Mouse (Mus musculus) E14TG2a.4 (cell line): ENCODE results near the gene Mapk13.

ENCODE experiments used
- H3K27me3 ChIP-seq: 2 replicates; pipeline ENCODE4 v1.6.1; 2014; ENCODE audit warnings: low read length, control low read depth; ENCODE audit not compliant: insufficient read depth
- H3K36me3 ChIP-seq: 2 replicates; pipeline ENCODE4 v1.6.1; 2014; ENCODE audit warnings: low read length, control low read depth; ENCODE audit not compliant: insufficient read depth
- H3K4me1 ChIP-seq: replicated peaks from 2 replicates; pipeline ENCODE4 v1.6.1; 2014; ENCODE audit warnings: low read depth, low read length, control low read depth
- H3K4me3 ChIP-seq: replicated peaks from 2 replicates; pipeline ENCODE4 v1.5.1; 2014; ENCODE audit warnings: mild to moderate bottlenecking, low read length
- H3K9me3 ChIP-seq: 2 replicates; pipeline ENCODE4 v1.6.1; 2014; ENCODE audit warnings: low read length, control low read depth
- CTCF ChIP-seq: conservative IDR thresholded peaks from 2 replicates; pipeline ENCODE4 v1.5.1; 2014; ENCODE audit warnings: low read length
- NANOG ChIP-seq: IDR thresholded peaks from 2 replicates; pipeline ENCODE4 v1.6.1; 2014; ENCODE audit warnings: borderline replicate concordance, low read length, mixed read lengths
- POU5F1 ChIP-seq: IDR thresholded peaks from 2 replicates; pipeline ENCODE4 v1.6.1; 2014; ENCODE audit warnings: low read length, borderline replicate concordance

Gene Mapk13

GRCm38 (mm10) chr17:28827665-28828231 is 58.7 kb downstream of the Mapk13 start:
- H3K27me3 ChIP-seq = no peaks in the 10 kb centered on the region
- TF ChIP-seq POU5F1 (no peak), CTCF (no peak), NANOG (no peak)
- no peaks in the 10 kb centered on the region for H3K9me3 ChIP-seq
- H3K4me3 ChIP-seq = no peak overlapping the region
- peaks cover 100% of the 10 kb centered on the region for H3K36me3 ChIP-seq
- H3K4me1 ChIP-seq = peaks cover 89% of the 10 kb centered on the region

DNA sequence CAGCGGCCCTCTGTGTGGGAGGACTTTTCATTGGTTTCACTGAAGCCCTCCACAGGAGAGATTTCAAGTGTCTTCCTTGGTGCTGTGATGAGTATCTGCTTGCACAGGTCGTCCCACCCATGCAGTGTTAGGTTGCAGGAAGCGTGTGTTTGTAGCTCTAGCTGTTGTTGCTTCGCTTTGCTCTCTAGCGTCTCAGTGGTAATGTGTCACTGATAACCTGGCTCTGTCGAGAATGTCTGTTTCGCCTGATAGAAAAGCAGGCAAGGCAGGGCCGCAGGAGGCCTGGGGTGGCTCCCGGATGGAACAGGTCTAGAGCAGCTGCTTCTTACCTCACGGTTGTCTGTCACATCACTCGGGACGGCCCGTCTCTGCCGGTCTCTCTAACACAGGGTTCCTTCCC is 60.0 kb downstream of the Mapk13 start:
- Histone ChIP-seq H3K27me3 (no peaks in the 10 kb centered on the region), H3K36me3 (peaks cover 98% of the 10 kb centered on the region), H3K9me3 (no peaks in the 10 kb centered on the region), H3K4me3 (no peak overlapping the region), H3K4me1 (peaks cover 90% of the 10 kb centered on the region)
- TF ChIP-seq POU5F1 (no peak), CTCF (no peak), NANOG (no peak)
